Mouse (Mus musculus): ENCODE results near the gene Gripap1.

DNA sequence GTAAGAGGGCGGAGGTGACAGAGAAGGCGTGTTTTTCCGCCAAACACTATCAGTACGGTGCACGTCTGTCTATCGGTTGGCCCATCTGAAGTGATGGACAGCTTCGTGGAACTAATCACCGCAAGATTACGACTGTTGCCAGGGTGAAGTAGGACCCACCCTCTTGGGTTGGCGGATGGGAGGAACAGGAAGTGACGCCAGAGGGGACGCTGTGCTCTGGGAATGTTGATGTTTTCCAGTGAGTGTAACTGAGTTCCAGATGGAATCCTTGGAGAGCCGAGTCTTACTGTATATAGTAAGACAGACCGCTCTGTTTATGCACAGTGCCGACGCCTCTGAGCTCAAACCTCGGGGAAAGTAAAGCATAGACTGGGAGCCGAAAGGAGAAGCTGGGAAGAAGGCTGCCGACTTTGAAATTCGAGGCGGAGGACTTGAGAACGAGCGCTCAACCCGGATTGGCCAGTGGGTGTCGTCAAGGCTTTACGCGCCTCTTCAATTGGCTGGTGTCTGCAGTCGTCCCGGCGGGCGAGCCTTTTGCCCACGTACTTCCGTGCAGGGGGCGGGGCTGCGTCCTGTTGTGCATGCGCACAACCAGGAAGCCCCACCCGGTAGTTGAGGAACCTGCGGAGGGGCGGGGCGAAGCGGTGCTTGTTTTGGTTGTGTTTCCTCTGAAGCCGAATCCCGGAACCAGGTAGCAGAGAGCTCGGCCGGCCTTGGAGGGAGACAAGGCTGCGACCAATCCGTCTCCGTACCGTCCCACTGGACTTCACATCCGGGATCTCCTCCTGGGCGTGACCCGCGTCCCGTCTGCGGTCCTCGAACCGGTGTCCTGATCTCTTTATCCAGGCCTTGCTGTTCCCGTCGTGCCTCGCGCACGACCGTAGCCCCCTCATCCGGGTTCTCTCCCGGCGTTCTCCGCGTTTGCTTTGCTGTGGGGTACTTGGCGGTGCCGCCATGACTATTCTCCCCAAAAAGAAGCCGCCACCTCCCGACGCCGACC, 51.9 kb downstream of the Gripap1 start, which contains the start of gene Otud5:
- TF ChIP-seq CTCF (conservative IDR thresholded peaks at IDR 0.05; ENCODE audit: insufficient read depth, insufficient read length, low read depth, low read length), result no peak
- peak; percentile 35 for TF ChIP-seq POLR2A (IDR thresholded peaks at IDR 0.05; ENCODE audit: low read depth, low read length)

All from kidney, adult 2 months (tissue).